Mouse (Mus musculus): Measurements from ENCODE around the gene Grin2d.

The Grin2d gene

DNA sequence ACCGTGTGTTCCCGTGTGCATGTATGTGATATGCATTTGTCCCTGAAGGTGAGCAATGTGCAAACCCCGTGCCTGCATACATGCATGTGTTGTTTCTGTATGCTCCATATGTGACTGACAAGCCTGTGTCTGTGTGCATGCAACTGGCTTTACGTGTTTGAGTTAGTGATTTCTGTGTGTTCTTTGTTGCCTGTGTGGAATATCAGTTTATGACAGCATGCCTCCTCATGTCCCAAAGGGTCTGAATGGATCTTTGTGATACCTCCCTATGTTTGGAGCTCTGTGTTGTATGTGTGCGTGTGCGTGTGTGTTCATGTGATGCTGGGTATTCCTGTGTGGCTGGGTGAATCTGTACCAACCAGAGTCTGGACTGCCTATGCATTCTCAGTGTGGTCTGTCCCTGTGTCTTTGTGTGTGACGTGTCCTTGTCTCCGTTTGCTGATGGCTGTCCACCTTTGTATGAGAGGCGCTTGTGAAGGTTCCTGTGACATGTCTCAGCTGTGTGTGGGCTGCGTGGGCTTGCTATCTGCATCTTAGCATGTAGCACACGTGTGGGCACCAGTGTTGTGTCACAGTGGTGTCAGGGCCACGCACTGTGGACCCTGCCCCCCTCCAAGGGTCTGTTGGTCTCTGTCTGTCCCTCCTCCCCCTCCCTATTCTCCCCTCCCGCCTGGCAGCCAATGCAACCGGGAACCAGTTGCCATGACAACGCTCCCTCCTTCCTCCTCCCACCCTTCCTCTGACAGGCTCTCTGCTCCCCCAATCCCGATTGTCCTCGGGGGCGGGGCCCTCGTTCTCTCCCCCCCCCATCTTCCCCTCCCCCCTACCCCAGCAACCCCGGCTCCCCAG lies 93.4 kb downstream of the Grin2d start, which contains the start of gene Sult2b1:
TSS of gene Sult2b1 (minus strand) at position 146 of the 849 bp plus-strand sequence.
- DNase-seq (ENCODE audit: low read depth, low spot score), result peak; percentile 96

DNA sequence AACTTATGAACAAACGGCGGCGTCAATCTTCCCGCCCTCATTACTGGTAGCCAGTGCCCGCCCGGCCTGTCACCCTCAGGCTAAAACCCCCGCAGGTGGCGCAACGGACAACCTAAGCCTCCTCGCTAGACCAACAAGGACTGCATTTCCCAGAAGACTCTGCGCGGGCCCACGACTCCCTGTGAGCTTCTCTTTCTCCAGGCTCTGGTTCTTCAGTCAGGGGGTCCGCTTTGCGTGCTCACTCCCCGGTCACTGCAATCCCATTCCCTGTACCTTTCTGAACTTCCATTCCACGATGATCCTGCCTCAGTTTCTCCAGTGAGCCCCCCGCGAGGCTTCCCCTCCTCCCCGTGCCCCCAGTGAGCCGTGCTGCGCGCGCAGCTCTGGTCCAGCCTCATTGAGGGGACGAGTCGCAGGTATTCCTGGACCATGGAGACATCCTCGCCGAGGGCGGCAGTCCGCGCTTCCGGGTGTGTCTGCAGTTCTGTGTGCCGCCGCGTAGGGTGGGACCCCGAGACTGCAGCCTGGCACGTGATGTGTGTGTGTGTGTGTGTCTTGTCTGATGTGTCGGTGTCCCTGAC lies 94.6 kb downstream of the Grin2d start, which contains the start of gene Lmtk3:
TSS of gene Lmtk3 (plus strand) at position 228 of the 581 bp plus-strand sequence.
- DNase-seq (ENCODE audit: low read depth, low spot score), result peak; percentile 63

DNA sequence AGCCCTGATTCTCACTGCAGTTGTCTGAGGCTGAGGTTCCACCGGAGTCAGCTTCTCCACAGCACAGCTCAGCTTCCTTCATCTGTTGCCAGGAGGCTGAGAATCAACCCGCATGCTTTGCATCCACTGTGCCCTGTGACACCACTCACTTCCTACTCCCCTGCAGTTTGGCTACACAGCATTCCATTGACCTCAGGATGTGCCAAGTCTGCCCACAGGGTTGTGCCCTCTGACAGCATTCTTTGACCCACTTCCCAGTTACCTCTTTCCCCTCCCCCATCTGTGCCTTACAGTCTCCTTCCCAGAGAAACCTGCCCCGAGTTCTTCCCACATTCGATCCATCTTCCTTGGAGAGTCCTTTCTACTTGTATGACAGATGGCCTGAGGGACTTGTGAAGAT lies 95.9 kb downstream of the Grin2d start:
- DNase-seq (ENCODE audit: low read depth, low spot score), result no peak

Measured in brain, embryonic 18.5 days (tissue).